Mouse (Mus musculus): ENCODE measurements around the gene Rimbp3.
"Not testable (repeated sequence)": the region's sequence is repeated elsewhere in the genome, so short reads cannot be mapped to it uniquely, and the experiment has no call there.

Rimbp3 gene

DNA sequence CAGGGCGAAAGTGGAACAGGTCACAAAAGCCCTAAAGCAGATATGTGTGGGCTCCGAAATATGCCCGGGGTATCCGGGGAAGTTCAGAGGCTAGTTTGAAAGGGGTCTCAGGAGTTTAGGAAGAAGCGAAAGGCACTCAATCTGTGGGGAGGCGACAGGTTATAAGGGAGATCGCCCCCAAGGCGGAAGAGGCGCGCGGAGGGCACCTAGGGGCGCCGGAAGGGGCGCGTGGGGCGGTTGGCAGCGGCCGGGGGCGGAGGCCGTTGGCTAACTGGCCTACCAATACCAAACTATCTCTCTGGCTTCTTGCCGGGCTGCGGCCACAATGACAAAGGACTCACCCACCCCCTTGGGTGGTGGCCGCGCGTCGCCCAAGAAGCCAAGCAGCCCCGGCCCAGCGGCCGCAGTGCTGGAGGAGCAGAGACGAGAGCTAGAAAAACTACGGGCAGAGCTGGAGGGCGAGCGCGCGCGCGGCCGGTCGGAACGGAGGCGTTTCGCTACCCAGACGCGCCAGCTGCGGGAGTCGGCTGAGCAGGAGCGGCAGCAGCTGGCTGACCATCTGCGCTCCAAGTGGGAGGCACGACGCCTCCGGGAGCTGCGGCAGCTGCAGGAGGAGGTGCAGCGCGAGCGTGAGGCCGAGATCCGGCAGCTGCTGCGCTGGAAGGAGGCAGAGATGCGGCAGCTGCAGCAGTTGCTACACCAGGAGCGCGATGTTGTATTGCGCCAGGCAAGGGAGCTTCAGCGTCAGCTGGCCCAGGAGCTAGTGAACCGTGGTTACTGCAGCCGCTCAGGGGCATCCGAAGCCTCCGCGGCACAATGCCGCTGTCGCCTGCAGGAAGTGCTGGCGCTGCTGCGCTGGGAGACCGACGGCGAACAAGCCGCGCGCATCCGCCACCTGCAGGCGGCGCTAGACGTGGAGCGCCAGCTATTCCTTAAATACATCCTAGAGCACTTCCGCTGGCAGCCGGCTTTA, at the start of gene Rimbp3:
Gene Rimbp3, plus strand, starts transcription at position 215 of the 973 bp plus-strand sequence.
- peak; percentile 89 to 91 for DNase-seq (ENCODE audit: low spot score in 2 of 2)

GRCm38 (mm10) chr16:17165478-17165877, 42.9 kb upstream of the Rimbp3 start:
- DNase-seq (ENCODE audit: low spot score in 2 of 2): not testable (repeated sequence)

DNA sequence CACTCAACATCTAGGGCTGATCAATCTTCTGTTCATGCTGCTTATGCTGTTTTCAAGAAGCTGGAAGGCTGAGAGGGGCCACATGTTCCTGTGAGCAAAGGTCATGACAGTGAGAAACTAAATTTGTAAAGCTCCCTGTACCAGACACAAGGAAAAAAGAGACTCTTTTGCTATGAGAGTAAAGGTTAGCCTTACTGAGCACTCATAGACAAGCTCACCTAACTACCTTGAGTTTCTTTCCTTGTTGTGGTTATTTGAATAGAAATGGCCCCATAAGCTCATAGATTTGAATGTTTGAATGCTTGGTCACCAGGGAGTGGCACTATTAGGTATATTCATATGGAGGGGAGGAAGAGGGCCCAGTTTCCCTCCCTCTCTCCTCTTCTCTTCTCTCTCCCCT, 41.2 kb upstream of the Rimbp3 start:
- DNase-seq (ENCODE audit: low spot score in 2 of 2): no peak

DNA sequence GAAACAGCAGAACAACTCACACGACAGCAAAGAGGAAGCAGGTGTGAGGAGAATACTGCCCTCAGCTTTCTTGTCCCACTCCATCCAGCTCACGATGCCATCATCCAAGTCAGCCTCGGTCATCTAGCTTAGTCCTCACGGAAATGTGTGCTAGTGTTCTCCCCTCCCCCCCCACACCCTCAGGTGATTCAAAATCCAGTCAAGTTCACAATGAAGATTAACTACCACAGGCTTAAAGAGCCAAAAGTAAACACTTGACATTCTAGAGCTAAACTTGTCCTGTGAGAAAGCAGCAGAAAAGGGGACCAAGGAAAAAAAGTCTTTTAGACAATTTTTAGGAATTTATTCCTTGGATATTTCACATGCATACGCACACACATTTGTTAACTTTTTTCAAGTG, 40.4 kb upstream of the Rimbp3 start:
- DNase-seq (ENCODE audit: low spot score in 2 of 2): no peak

DNA sequence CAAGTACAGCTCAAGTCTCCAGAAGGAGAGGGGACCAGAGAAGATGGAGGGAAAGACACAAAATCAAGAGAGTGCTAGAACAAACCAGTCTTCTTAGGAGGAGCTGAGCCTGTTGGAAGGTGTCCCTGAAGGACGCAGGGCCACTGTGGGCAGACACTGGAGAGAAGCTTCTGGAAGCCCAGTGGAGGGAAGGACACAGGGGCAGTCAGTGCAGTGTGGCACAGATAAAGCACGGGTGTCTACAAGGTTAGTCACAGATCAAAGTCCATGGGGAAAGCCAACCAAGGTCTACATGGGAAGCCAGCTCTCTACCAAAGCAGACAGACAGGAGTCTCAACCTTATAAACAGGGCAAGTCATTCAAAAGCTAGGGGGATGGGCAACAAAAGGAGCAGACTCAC, 32.6 kb upstream of the Rimbp3 start:
- no peak for DNase-seq (ENCODE audit: low spot score in 2 of 2)

GRCm38 (mm10) chr16:17177623-17178170, 30.7 kb upstream of the Rimbp3 start:
- no peak for DNase-seq (ENCODE audit: low spot score in 2 of 2)

DNA sequence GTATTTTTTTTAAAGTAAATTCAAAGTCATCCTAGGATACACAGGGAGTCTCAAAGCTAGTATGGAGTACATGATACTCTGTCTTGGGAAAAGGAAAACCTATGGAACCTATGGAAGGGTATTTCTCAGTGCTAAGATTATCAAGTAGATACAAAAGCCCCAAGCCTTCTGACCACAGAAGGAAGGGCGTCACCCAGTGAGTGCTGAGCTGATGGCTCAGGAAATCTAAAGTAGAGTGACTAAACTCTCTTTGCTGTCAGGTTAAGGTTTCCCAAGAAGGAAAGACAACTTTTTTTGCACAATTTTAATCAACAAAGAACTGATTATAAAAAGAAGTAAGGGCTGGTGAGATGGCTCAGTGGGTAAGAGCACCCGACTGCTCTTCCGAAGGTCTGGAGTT, 28.7 kb upstream of the Rimbp3 start:
- no peak for DNase-seq (ENCODE audit: low spot score in 2 of 2)

DNA sequence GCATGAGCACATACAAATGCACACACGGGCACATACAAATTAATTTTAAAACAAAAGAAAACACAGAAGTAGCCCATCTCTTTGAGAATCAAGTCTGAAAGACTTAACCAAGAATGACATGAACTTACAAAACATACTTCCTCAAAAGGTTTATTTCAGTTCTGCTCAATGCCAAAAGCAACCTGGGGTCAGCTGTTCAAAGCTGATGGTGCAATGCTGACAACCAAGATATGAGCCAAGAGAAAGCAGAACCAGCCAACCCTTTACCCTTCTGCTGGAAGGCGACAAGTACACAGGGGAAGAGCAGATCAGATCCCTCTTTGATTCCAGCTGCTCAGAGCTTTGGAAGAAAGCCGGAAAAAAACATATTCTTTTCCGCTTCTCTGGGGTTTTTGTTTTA, 27.0 kb upstream of the Rimbp3 start:
- DNase-seq (ENCODE audit: low spot score in 2 of 2): no peak

DNA sequence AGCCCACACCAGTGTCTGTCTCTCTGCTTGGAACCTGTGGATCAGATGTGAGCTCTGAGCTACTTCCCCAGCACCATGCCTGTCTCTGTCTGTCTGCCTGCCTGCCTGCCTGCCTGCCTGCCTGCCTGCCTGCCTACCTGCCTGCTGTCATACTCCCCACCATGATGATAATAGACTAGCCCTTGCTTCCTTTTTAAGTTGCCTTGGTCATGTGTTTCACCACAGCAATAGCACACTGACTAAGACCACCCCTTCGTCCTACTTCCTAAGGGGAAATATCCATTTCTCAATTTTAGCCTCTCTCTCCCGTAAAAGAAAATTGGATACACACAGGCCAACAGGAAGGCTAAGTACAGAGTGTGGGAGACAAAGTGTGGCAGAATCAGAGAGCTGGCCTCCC, 26.3 kb upstream of the Rimbp3 start:
- DNase-seq (ENCODE audit: low spot score in 2 of 2): no peak

- no peak for DNase-seq (ENCODE audit: low spot score in 2 of 2)
Observed at GRCm38 (mm10) chr16:17183003-17183402, 25.4 kb upstream of the Rimbp3 start.

DNA sequence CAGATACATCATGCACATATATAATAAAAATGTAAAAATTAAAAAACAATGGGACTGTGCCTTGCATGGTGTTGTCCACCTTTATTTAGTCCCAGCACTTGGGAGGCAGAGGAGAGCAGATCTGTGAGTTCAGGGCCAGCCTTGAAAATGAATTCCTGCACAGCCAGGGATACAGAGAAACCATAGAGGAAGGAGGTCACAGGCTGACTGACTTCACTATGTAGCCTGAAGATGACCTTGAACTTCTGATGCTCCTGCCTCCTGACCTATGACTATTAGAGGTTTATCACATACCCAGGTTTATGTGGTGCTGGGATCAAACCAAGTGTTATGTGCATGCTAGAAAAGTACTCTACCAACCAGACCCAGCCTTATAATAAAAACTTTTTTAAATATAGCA, 22.9 kb upstream of the Rimbp3 start:
- DNase-seq (ENCODE audit: low spot score in 2 of 2): no peak

GRCm38 (mm10) chr16:17193823-17194222, 14.6 kb upstream of the Rimbp3 start:
- no peak for DNase-seq (ENCODE audit: low spot score in 2 of 2)

DNA sequence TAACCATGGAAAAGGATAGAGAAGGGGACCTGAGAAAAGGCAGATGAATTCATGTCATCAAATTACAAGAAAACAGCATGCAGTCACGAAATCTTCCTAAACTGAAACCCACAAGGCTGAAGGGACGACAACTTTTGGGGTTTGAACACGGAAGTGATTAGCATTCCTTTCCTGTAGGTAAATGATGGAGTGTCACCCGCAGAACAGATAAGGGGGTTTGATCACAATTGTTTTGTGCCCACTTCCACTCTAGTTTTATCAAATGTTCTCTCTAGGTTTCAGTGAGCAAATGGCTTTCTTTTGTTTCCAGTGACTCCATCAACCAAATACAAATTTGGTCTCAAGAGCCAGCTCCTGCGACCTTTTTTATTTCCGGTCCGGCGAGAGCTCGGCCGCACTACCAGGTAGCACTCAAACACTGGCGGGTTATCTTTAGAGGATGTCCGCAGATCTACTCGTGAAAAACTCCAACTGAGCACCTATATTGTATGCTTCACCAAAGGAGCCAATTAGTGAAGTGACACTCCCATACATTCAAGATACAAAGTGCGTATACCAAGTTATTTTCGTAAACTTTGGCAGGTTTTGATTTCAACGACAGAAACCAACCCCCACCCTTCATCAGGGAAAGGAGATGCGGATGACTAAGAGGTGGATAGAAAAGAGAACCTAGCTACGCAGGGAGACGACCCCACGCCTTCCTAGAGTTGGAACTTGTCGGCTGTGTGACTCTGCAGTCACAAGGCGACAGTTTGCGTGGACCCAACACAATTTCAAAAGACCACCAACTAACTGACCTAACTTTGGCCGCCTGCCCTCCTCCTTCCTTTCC, 8.1 kb upstream of the Rimbp3 start:
- peak; percentile 48 to 53 for DNase-seq (ENCODE audit: low spot score in 2 of 2)

- DNase-seq (ENCODE audit: low spot score in 2 of 2): peak; percentile 91
Observed at GRCm38 (mm10) chr16:17200953-17201707, 7.3 kb upstream of the Rimbp3 start.

DNA sequence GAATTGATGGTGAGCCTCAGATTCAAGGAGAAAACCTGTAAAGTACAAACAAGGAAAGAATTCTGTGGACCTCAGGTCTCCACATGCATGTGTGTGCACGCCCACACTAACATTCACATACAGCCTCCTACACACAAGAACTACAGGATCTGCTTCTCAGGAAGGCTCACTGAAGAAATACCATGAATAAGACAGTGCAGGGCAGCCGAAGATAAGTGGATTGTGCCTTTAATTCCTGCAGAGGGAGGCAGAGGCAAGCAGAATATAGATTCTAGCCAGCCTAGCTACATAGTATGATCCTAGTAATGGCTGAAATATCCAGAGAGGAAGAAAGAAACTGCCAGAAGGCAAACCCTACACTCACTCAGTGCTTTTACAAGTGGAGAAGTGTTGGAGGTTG, 6.4 kb upstream of the Rimbp3 start:
- DNase-seq (ENCODE audit: low spot score in 2 of 2): no peak

DNA sequence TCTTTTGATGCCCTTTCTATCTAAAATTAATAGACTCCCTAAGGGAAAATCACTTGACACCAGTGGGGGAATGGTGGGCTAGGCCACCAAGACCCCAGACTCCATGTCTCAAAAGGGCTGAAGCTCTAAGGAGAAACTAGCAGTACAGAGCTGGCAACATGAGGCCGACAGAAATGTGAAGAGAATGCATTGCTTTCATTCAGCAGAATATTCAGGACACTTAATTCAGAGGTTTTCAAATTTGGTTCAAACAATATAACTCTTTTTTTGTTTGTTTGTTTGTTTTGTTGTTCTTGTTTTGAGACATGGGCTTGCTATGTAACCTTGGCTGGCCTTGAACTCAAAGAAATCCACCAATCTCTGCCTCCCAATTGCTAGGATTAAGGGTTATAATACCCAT, 5.9 kb upstream of the Rimbp3 start, which contains the start of gene Ube2l3:
Gene Ube2l3, minus strand, starts transcription at position 101 of the 400 bp plus-strand sequence.
- no peak for DNase-seq (ENCODE audit: low spot score in 2 of 2)

GRCm38 (mm10) chr16:17204990-17205389, 3.4 kb upstream of the Rimbp3 start:
- no peak for DNase-seq (ENCODE audit: low spot score in 2 of 2)

GRCm38 (mm10) chr16:17209404-17209960, 1.1 kb downstream of the Rimbp3 start:
- peak in 1 of 2 experiments; percentile 39 for DNase-seq (ENCODE audit: low spot score in 2 of 2)

DNA sequence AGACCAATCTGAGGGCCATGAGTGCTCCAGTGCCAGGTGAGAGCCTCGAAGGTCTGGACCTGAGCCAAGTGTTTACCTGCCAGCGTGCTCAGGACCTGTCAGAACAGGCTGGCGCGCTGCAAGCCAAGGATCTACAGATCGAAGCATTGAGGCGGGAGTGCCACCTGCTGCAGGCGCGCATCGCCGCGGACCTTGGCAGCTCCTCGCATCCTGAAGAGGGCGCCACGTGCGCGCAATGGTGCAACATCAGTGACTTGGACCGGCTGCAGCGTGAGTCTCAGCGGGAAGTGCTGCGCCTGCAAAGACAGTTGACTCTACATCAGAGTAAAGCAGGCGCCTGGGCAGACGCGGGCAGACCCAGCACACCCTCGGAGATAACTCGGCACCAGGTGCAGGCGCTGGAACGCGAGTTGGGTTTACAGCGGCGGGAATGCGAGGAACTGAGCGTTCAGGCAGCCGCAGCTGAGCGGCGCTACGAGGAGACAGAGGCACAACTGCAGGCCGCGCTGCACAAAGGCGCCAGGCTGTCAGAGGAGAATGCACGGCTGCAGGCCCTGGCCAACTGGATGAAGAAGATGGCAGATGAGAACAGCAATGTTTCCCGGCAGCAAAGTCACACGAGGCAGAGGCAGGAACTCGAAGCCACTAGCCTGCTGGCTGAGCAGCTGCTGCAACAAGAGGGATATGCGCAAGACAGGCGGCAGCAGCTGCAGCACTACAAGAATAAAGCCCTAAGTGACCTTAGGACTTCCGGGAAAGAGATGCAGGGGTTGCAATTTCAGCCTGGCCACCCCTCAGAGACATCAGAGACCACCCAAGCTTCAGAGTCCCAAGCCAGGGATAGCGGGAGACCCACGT, 1.8 kb downstream of the Rimbp3 start:
- peak; percentile 91 to 92 for DNase-seq (ENCODE audit: low spot score in 2 of 2)

Data from right cerebral cortex, postnatal 10 days (tissue).